Mouse (Mus musculus) MEL (cell line): ENCODE results near the gene Tyw1. TPM values are rescaled to one million over a fixed set of nuclear protein-coding genes. Genes with fewer than 3 reads are reported as not detected.
"Not testable (repeated sequence)": the region's sequence is repeated elsewhere in the genome, so short reads cannot be mapped to it uniquely, and the experiment has no call there.

ENCODE experiments used
- DNase-seq: peaks from one replicate; pipeline ENCODE4 v3.0.0; 2011; ENCODE audit warnings: low read depth, low spot score
- H3K27ac ChIP-seq: 2 replicates; pipeline ENCODE4 v1.5.1; 2012; ENCODE audit warnings: low read depth, mild to moderate bottlenecking, control low read depth, low read length, moderate library complexity; ENCODE audit not compliant: control insufficient read depth
- H3K27me3 ChIP-seq, 2 experiments: fragments of 150-350 bp in 1 of 2; sonication (generic) in 1 of 2; 2 replicates each; pipeline ENCODE4 v1.6.1; 2012; ENCODE audit warnings: low read length in 2 of 2, mild to moderate bottlenecking in 2 of 2, improper control_type of control experiment in 1 of 2, moderate library complexity in 1 of 2; ENCODE audit not compliant: insufficient read depth in 2 of 2, control insufficient read depth in 1 of 2
- H3K36me3 ChIP-seq, 2 experiments: 2 replicates each; pipeline ENCODE4 v1.6.1; 2012 to 2014; ENCODE audit warnings: low read length in 2 of 2, improper control_type of control experiment in 1 of 2, inconsistent platforms in 1 of 2, mild to moderate bottlenecking in 1 of 2; ENCODE audit not compliant: insufficient read depth in 2 of 2, control insufficient read depth in 1 of 2
- H3K4me1 ChIP-seq, 2 experiments: fragments of 150-350 bp in 1 of 2; sonication (generic) in 1 of 2; 2 replicates each; pipeline ENCODE4 v1.6.1; 2012; ENCODE audit warnings: low read length in 2 of 2, improper control_type of control experiment in 1 of 2, mild to moderate bottlenecking in 1 of 2; ENCODE audit not compliant: insufficient read depth in 2 of 2, control insufficient read depth in 1 of 2
- H3K4me3 ChIP-seq, 2 experiments: fragments of 150-350 bp in 1 of 2; sonication (generic) in 1 of 2; 2 replicates each; pipeline ENCODE4 v1.5.1; 2012; ENCODE audit warnings: low read depth in 2 of 2, low read length in 2 of 2, mild to moderate bottlenecking in 2 of 2, moderate library complexity in 2 of 2, control low read depth in 1 of 2, improper control_type of control experiment in 1 of 2; ENCODE audit not compliant: control insufficient read depth in 1 of 2, insufficient read depth in 1 of 2
- H3K79me2 ChIP-seq: 2 replicates; pipeline ENCODE4 v1.6.1; 2012; ENCODE audit warnings: mild to moderate bottlenecking, low read length, moderate library complexity; ENCODE audit not compliant: control insufficient read depth, poor library complexity, insufficient read depth
- H3K9ac ChIP-seq: 2 replicates; pipeline ENCODE4 v1.6.1; 2012; ENCODE audit warnings: low read depth, mild to moderate bottlenecking, control low read depth, low read length, moderate library complexity; ENCODE audit not compliant: control insufficient read depth, poor library complexity, severe bottlenecking
- H3K9me3 ChIP-seq: fragments of 150-350 bp; sonication (generic); replicated peaks from 2 replicates; pipeline ENCODE4 v1.6.1; 2012; ENCODE audit warnings: mild to moderate bottlenecking, low read length, improper control_type of control experiment, moderate library complexity; ENCODE audit not compliant: insufficient read depth
- BHLHE40 ChIP-seq: IDR thresholded peaks from 2 replicates; pipeline ENCODE4 v1.6.1; 2012; ENCODE audit warnings: low read depth, mild to moderate bottlenecking, inconsistent platforms, low read length, improper control_type of control experiment, borderline replicate concordance
- CHD2 ChIP-seq: IDR thresholded peaks from 2 replicates; pipeline ENCODE4 v1.6.1; 2011; ENCODE audit warnings: low read length, improper control_type of control experiment
- CTCF ChIP-seq, 3 experiments: IDR thresholded peaks in 2 of 3; conservative IDR thresholded peaks in 1 of 3; 2 replicates each; pipeline ENCODE4 v1.5.1; 2011 to 2012; ENCODE audit warnings: low read length in 3 of 3, low read depth in 2 of 3, mild to moderate bottlenecking in 2 of 3, improper control_type of control experiment in 1 of 3, inconsistent platforms in 1 of 3, mixed read lengths in 1 of 3, moderate library complexity in 1 of 3; ENCODE audit not compliant: control insufficient read depth in 1 of 3, insufficient read depth in 1 of 3, poor library complexity in 1 of 3, severe bottlenecking in 1 of 3
- EP300 ChIP-seq, 2 experiments: IDR thresholded peaks; 2 replicates each; pipeline ENCODE4 v1.6.1; 2011; ENCODE audit warnings: improper control_type of control experiment in 2 of 2, low read length in 2 of 2, low read depth in 1 of 2, mild to moderate bottlenecking in 1 of 2
- ETS1 ChIP-seq: IDR thresholded peaks from 2 replicates; pipeline ENCODE4 v1.6.1; 2012; ENCODE audit warnings: low read depth, mild to moderate bottlenecking, inconsistent platforms, low read length, improper control_type of control experiment, moderate library complexity
- GABPA ChIP-seq: IDR thresholded peaks from 2 replicates; pipeline ENCODE4 v1.6.1; 2012; ENCODE audit warnings: low read depth, mild to moderate bottlenecking, inconsistent platforms, low read length, improper control_type of control experiment, moderate library complexity
- HCFC1 ChIP-seq: IDR thresholded peaks from 2 replicates; pipeline ENCODE4 v1.6.1; 2012; ENCODE audit warnings: low read depth, mild to moderate bottlenecking, inconsistent platforms, low read length, improper control_type of control experiment, moderate library complexity
- JUND ChIP-seq: IDR thresholded peaks from 2 replicates; pipeline ENCODE4 v1.6.1; 2011; ENCODE audit warnings: low read depth, mild to moderate bottlenecking, improper control_type of control experiment, low read length
- KAT2A ChIP-seq: conservative IDR thresholded peaks from 2 replicates; pipeline ENCODE4 v1.6.1; 2012; ENCODE audit warnings: low read depth, low read length, improper control_type of control experiment, inconsistent platforms
- MAX ChIP-seq: IDR thresholded peaks from 2 replicates; pipeline ENCODE4 v1.6.1; 2011; ENCODE audit warnings: low read length, improper control_type of control experiment
- MAZ ChIP-seq: IDR thresholded peaks from 2 replicates; pipeline ENCODE4 v1.6.1; 2012; ENCODE audit warnings: low read depth, mild to moderate bottlenecking, inconsistent platforms, low read length, improper control_type of control experiment
- MXI1 ChIP-seq: IDR thresholded peaks from 2 replicates; pipeline ENCODE4 v1.6.1; 2011; ENCODE audit warnings: mild to moderate bottlenecking, low read depth, low read length, improper control_type of control experiment
- NELFE ChIP-seq: IDR thresholded peaks from 2 replicates; pipeline ENCODE4 v1.6.1; 2011; ENCODE audit warnings: low read depth, low read length, improper control_type of control experiment
- POLR2A ChIP-seq, 2 experiments: IDR thresholded peaks; 2 replicates each; pipeline ENCODE4 v1.6.1; 2011 to 2012; ENCODE audit warnings: low read length in 2 of 2, mild to moderate bottlenecking in 2 of 2, control low read depth in 1 of 2, improper control_type of control experiment in 1 of 2, low read depth in 1 of 2, moderate library complexity in 1 of 2; ENCODE audit not compliant: control insufficient read depth in 1 of 2, insufficient read depth in 1 of 2, poor library complexity in 1 of 2
- POLR2AphosphoS2 ChIP-seq: IDR thresholded peaks from 2 replicates; pipeline ENCODE4 v1.6.1; 2011; ENCODE audit warnings: low read length, improper control_type of control experiment
- POLR2AphosphoS5 ChIP-seq: IDR thresholded peaks from 2 replicates; pipeline ENCODE4 v1.6.1; 2012; ENCODE audit warnings: low read depth, borderline replicate concordance, mild to moderate bottlenecking, inconsistent platforms, low read length, moderate library complexity, mixed read lengths
- RAD21 ChIP-seq: IDR thresholded peaks from 2 replicates; pipeline ENCODE4 v1.6.1; 2011; ENCODE audit warnings: mild to moderate bottlenecking, low read depth, low read length, improper control_type of control experiment
- RCOR1 ChIP-seq: IDR thresholded peaks from 2 replicates; pipeline ENCODE4 v1.6.1; 2012; ENCODE audit warnings: low read depth, mild to moderate bottlenecking, inconsistent platforms, low read length, improper control_type of control experiment
- SMC3 ChIP-seq: IDR thresholded peaks from 2 replicates; pipeline ENCODE4 v1.6.1; 2011; ENCODE audit warnings: low read depth, low read length, improper control_type of control experiment
- TBP ChIP-seq: IDR thresholded peaks from 2 replicates; pipeline ENCODE4 v1.8.0; 2011; ENCODE audit warnings: low read depth, low read length, improper control_type of control experiment
- USF1 ChIP-seq: IDR thresholded peaks from 2 replicates; pipeline ENCODE4 v1.6.1; 2014; ENCODE audit warnings: low read depth, mild to moderate bottlenecking, inconsistent platforms, low read length, improper control_type of control experiment, moderate library complexity
- ZKSCAN1 ChIP-seq: IDR thresholded peaks from 2 replicates; pipeline ENCODE4 v1.6.1; 2012; ENCODE audit warnings: low read depth, mild to moderate bottlenecking, inconsistent platforms, low read length, improper control_type of control experiment, moderate library complexity
- ZMIZ1 ChIP-seq: IDR thresholded peaks from 2 replicates; pipeline ENCODE4 v1.6.1; 2012; ENCODE audit warnings: low read depth, mild to moderate bottlenecking, inconsistent platforms, low read length, improper control_type of control experiment, moderate library complexity
- ZNF384 ChIP-seq: IDR thresholded peaks from 2 replicates; pipeline ENCODE4 v1.6.1; 2012; ENCODE audit warnings: low read depth, mild to moderate bottlenecking, inconsistent platforms, low read length, improper control_type of control experiment
- polyA plus RNA-seq, 2 experiments: library from polyadenylated mRNA; stranded (reverse) in 1 of 2; unstranded in 1 of 2; fragments of >175 nt in 1 of 2; fragments of >200 nt in 1 of 2; gene quantifications; 2 replicates each; pipeline versions ENCODE4 v1.2.1 to v1.2.4; 2012; ENCODE audit warnings: low replicate concordance in 2 of 2, low read depth in 1 of 2; ENCODE audit not compliant: insufficient read length in 2 of 2, insufficient read depth in 1 of 2, missing spikeins in 1 of 2
- total RNA-seq: library from RNA; depleted of rRNA; stranded (reverse); fragments of 300-350 nt; gene quantifications from 2 replicates; pipeline ENCODE4 v1.2.3, GENCODE M21; 2012

Gene Tyw1
- total and polyA plus RNA-seq, 3 experiments, result 33.3 to 133 (median 38.8) TPM

- no peak for TF ChIP-seq GABPA
These were observed 1.0 kb upstream of the Tyw1 start (continued) for GRCm38 (mm10) chr5:130254164-130255016.

- H3K27ac ChIP-seq, result peak overlapping the region; percentile 94
- peak; percentile 63 for DNase-seq
These were observed 543 bp downstream of the Tyw1 start for GRCm38 (mm10) chr5:130255799-130256525.

GRCm38 (mm10) chr5:130256678-130257271, 1.4 kb downstream of the Tyw1 start:
- peak overlapping the region; percentile 87 to 95 for H3K4me3 ChIP-seq
- peaks cover 0 to 19% of the 10 kb centered on the region in 2 experiments; a peak in 2 of 4 replicates for H3K4me1 ChIP-seq
- H3K36me3 ChIP-seq, result peaks cover 0 to 22% of the 10 kb centered on the region in 2 experiments
- TF ChIP-seq CHD2 (no peak), USF1 (no peak), ZKSCAN1 (peak; percentile 82; the same call in 1 of the 2 replicates), ETS1 (no peak; the same call in none of the 2 replicates), MXI1 (peak; percentile 97), RCOR1 (no peak), GABPA (no peak), POLR2AphosphoS5 (peak; percentile 89), TBP (peak; percentile 97), POLR2A (IDR thresholded peaks at IDR 0.05; ENCODE audit: control insufficient read depth in 1 of 2, insufficient read depth in 1 of 2, low read depth in 1 of 2, low read length in 2 of 2, poor library complexity in 1 of 2) (peak; percentile 76 to 98), ZNF384 (peak; percentile 100), MAX (peak; percentile 76), MAZ (peak; percentile 74; the same call in 1 of the 2 replicates), SMC3 (no peak), HCFC1 (peak; percentile 83), POLR2AphosphoS2 (peak; percentile 92), JUND (no peak), ZMIZ1 (peak; percentile 92), NELFE (peak; percentile 94), BHLHE40 (no peak), KAT2A (peak; percentile 50; the same call in 1 of the 2 replicates), EP300 (IDR thresholded peaks at IDR 0.05; ENCODE audit: low read depth in 1 of 2, low read length in 2 of 2) (no peak), RAD21 (no peak)

More at GRCm38 (mm10) chr5:130255799-130256525, 543 bp downstream of the Tyw1 start:
- TF ChIP-seq USF1 (0 out of 2 replicates have a peak, but pooled peaks have one; percentile 4), ZNF384 (peak; percentile 55; the same call in 1 of the 2 replicates), RCOR1 (peak; percentile 35; the same call in 1 of the 2 replicates), CTCF (IDR thresholded peaks at IDR 0.05 in 2 of 3, conservative IDR thresholded peaks at IDR 0.05 in 1 of 3; ENCODE audit: control insufficient read depth in 1 of 3, insufficient read depth in 1 of 3, low read depth in 2 of 3, low read length in 3 of 3, poor library complexity in 1 of 3, severe bottlenecking in 1 of 3) (peak in 1 of 3 experiments; percentile 13; a peak in 1 of 6 replicates), TBP (0 out of 2 replicates have a peak, but pooled peaks have one; percentile 3)
- TF ChIP-seq, all 39 proteins: peak for 5; not testable (repeated sequence) for 34
- Histone ChIP-seq H3K79me2 (peaks cover 45% of the 10 kb centered on the region), H3K4me1 (peaks cover 0 to 19% of the 10 kb centered on the region in 2 experiments; a peak in 2 of 4 replicates), H3K9ac (peak overlapping the region; percentile 87), H3K36me3 (peaks cover 0 to 22% of the 10 kb centered on the region in 2 experiments), H3K4me3 (peak overlapping the region; percentile 58 to 59)
- H3K27me3 ChIP-seq, H3K9me3 ChIP-seq: not testable (repeated sequence)

More at GRCm38 (mm10) chr5:130256678-130257271, 1.4 kb downstream of the Tyw1 start:
- H3K79me2 ChIP-seq, result peaks cover 44% of the 10 kb centered on the region
- peak overlapping the region; percentile 94 for H3K27ac ChIP-seq
- H3K27me3 ChIP-seq, result no peaks in the 10 kb centered on the region
- H3K9me3 ChIP-seq, result no peaks in the 10 kb centered on the region
- peak overlapping the region; percentile 96 for H3K9ac ChIP-seq
- peak; percentile 99 for DNase-seq
